Mouse (Mus musculus): ENCODE results near the gene Fam234b.

GRCm38 (mm10) chr6:135266056-135266455 lies 68.3 kb downstream of the Fam234b start:
- TF ChIP-seq GATA1 (IDR thresholded peaks at IDR 0.05; ENCODE audit: borderline replicate concordance, low read length) (no peak), FLI1 (IDR thresholded peaks at IDR 0.05; ENCODE audit: low read length) (no peak)
